Mouse (Mus musculus) liver, embryonic 15.5 days (tissue): Measurements from ENCODE around the gene Synj2bp. TPM values are rescaled to one million over a fixed set of nuclear protein-coding genes. Genes with fewer than 3 reads are reported as not detected.
"Not testable (repeated sequence)": the region's sequence is repeated elsewhere in the genome, so short reads cannot be mapped to it uniquely, and the experiment has no call there.

Experiments
- ATAC-seq: fragments of 200-750 bp; cut with Nextera tagmentation; 2 replicates; pipeline ENCODE4 v1.8.0; 2017; ENCODE audit warnings: moderate number of reproducible peaks, mild to moderate bottlenecking, moderate library complexity; ENCODE audit not compliant: insufficient read depth
- H3K27ac ChIP-seq: fragments of 300-500 bp; sonication (generic); replicated peaks from 2 replicates; pipeline ENCODE4 v1.5.1; 2015; ENCODE audit warnings: mild to moderate bottlenecking, inconsistent platforms
- H3K27me3 ChIP-seq: fragments of 300-500 bp; sonication (generic); 2 replicates; pipeline ENCODE4 v1.6.1; 2015; ENCODE audit warnings: mild to moderate bottlenecking, inconsistent platforms
- H3K36me3 ChIP-seq: fragments of 300-500 bp; sonication (generic); replicated peaks from 2 replicates; pipeline ENCODE4 v1.6.1; 2015; ENCODE audit warnings: moderate library complexity, mild to moderate bottlenecking, inconsistent platforms
- H3K4me1 ChIP-seq: fragments of 300-500 bp; sonication (generic); replicated peaks from 2 replicates; pipeline ENCODE4 v1.6.1; 2015; ENCODE audit warnings: inconsistent platforms
- H3K4me2 ChIP-seq: fragments of 300-500 bp; sonication (generic); 2 replicates; pipeline ENCODE4 v1.6.1; 2015; ENCODE audit warnings: moderate library complexity, mild to moderate bottlenecking, inconsistent platforms
- H3K4me3 ChIP-seq: fragments of 300-500 bp; sonication (generic); replicated peaks from 2 replicates; pipeline ENCODE4 v1.5.1; 2015; ENCODE audit warnings: mild to moderate bottlenecking, inconsistent platforms
- H3K9ac ChIP-seq: fragments of 300-500 bp; sonication (generic); 2 replicates; pipeline ENCODE4 v1.6.1; 2015; ENCODE audit warnings: moderate library complexity, mild to moderate bottlenecking, inconsistent platforms
- H3K9me3 ChIP-seq: fragments of 300-500 bp; sonication (generic); replicated peaks from 2 replicates; pipeline ENCODE4 v1.6.1; 2016; ENCODE audit warnings: inconsistent platforms
- WGBS: fragments of 180-500 bp; shearing (Covaris S2); methylation state at CpG from one replicate; pipeline ENCODE4 v1.1.7; 2015; ENCODE audit warnings: mixed read lengths; ENCODE audit not compliant: insufficient replicate concordance; 5-methylcytosine and 5-hydroxymethylcytosine counted together
- polyA plus RNA-seq: library from polyadenylated mRNA; unstranded; fragments of >200 nt; fragmentation: Nextera tagmentation; extraction: Ambion mirVana; gene quantifications from 2 replicates; pipeline ENCODE4 v1.2.1, GENCODE M21; 2015

Synj2bp gene
- polyA plus RNA-seq, 1 experiment from 2014 or later, result 13.0 TPM

- ATAC-seq, result peak; percentile 92
- Histone ChIP-seq H3K9ac (peak within 1 kb of the TSS; percentile 68), H3K4me2 (peak within 1 kb of the TSS; percentile 79), H3K4me3 (peak within 1 kb of the TSS; percentile 78), H3K36me3 (no peaks in the 10 kb centered on the region), H3K27ac (peak within 1 kb of the TSS; percentile 96), H3K4me1 (peaks cover 17% of the 10 kb centered on the region), H3K9me3 (no peaks in the 10 kb centered on the region), H3K27me3 (no peaks in the 10 kb centered on the region)
- WGBS, result under 1% methylated on average over 31 of the region's 31 CpGs
These were observed 48.0 kb downstream of the Synj2bp start, which contains the start of gene Cox16 for GRCm38 (mm10) chr12:81484727-81485191. Cox16 (minus strand) TSS chr12:81485127.

DNA sequence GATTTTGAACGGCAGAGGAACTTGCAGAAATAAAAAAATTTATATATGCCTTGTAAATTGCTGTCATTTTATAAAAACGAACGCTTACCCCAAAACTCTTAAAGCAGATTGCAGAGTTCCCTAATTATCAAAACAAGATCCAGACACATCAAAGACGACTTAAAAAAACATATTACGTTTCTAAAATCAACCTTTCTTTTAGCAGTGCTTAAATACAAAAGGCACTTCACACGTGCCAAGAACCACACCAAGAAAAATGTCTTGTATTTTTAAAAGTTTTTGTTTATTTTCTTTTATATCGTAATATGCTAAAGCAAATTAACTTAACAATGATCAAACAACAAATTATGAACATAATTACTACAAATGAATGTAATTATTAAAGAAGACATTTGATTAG is 48.5 kb downstream of the Synj2bp start:
- Histone ChIP-seq H3K4me2 (peak overlapping the region; percentile 79), H3K4me3 (peak overlapping the region; percentile 78), H3K27me3 (no peaks in the 10 kb centered on the region), H3K9me3 (no peaks in the 10 kb centered on the region), H3K4me1 (peaks cover 17% of the 10 kb centered on the region), H3K9ac (peak overlapping the region; percentile 68), H3K36me3 (no peaks in the 10 kb centered on the region), H3K27ac (peak overlapping the region; percentile 96)
- no peak for ATAC-seq
- WGBS, result 1% methylated on average over 7 of the region's 7 CpGs

DNA sequence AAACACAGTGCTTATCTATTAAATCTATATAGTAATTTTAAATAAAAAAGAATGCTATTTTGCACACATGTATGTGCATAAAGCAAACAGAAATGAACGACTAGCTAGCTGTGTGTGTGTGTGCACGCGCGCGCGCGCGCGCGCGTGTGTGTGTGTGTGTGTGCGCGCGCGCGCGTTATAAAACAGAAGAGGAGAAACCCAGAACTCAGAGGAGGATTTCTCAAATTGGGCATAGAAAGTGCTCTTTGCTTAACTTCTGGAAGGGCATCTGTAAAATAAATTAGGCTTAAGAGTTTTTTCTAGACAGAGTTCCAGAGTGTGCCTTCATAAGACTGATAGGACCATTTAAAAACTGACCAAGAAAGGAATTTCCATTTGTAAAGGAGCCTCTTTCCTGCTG is 49.1 kb downstream of the Synj2bp start:
- WGBS, result 13% methylated on average over 17 of the region's 17 CpGs
- H3K9me3 ChIP-seq, result no peaks in the 10 kb centered on the region
- no peak overlapping the region for H3K27ac ChIP-seq
- peaks cover 17% of the 10 kb centered on the region for H3K4me1 ChIP-seq
- H3K4me2 ChIP-seq, result peak overlapping the region; percentile 79
- H3K9ac ChIP-seq, result peak overlapping the region; percentile 27; the same call in 1 of the 2 replicates
- ATAC-seq, result no peak
- H3K36me3 ChIP-seq, result no peaks in the 10 kb centered on the region
- no peaks in the 10 kb centered on the region for H3K27me3 ChIP-seq
- peak overlapping the region; percentile 78 for H3K4me3 ChIP-seq

DNA sequence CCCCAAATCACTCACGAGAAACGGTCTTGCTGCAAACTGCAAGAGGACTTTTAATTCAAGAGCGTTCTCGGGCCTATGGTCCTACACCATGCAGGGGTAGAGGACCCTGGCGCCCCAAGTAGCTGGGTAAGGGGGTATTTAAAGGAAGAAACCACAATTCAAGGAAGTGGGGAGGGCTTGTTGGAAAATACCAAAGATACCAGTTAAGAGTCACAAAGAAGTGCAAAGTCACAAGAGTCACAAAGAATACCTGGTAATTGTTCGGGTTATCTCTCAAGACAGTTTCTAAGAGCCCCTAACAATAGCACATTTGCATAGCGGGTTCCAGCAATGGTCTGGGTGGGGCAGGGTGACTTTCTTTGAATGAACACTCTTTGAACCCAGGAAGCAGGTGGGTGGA is 73.7 kb downstream of the Synj2bp start:
- not testable (repeated sequence) for H3K4me1 ChIP-seq, H3K4me3 ChIP-seq, H3K9ac ChIP-seq, H3K9me3 ChIP-seq, H3K4me2 ChIP-seq, H3K36me3 ChIP-seq, H3K27ac ChIP-seq, H3K27me3 ChIP-seq, ATAC-seq
- 80% methylated on average over 7 of the region's 7 CpGs for WGBS

Other genes starting within 250 kb of the Synj2bp start
- 0.02 and 0.03 TPM in 2 replicates for gene Slc8a3, start 199.7 kb downstream of the Synj2bp start, polyA plus RNA-seq
- gene Gm4787, start 153.4 kb downstream of the Synj2bp start, polyA plus RNA-seq, result 0.06 and 0.13 TPM in 2 replicates
- 0.08 and 0.21 TPM in 2 replicates for gene Adam4, start 111.0 kb downstream of the Synj2bp start, polyA plus RNA-seq
- 52.7 and 64.5 TPM in 2 replicates for gene Cox16, start 47.8 kb downstream of the Synj2bp start, polyA plus RNA-seq
- 10.4 and 11.1 TPM in 2 replicates for gene Gm20498, start within 50 bp of the Synj2bp start, polyA plus RNA-seq
- gene Adam21, start 35.6 kb upstream of the Synj2bp start, polyA plus RNA-seq, result not detected in 2 replicates
- 31.8 and 33.2 TPM in 2 replicates for gene Med6, start 62.1 kb upstream of the Synj2bp start, polyA plus RNA-seq
- 0.20 and 0.24 TPM in 2 replicates for gene Ttc9, start 98.3 kb upstream of the Synj2bp start, polyA plus RNA-seq
- gene Map3k9, start 248.3 kb upstream of the Synj2bp start, polyA plus RNA-seq, result 0.10 and 0.20 TPM in 2 replicates